Comparison of ENCODE assay signal across 15 mouse cellular contexts in the genomic region with DNA sequence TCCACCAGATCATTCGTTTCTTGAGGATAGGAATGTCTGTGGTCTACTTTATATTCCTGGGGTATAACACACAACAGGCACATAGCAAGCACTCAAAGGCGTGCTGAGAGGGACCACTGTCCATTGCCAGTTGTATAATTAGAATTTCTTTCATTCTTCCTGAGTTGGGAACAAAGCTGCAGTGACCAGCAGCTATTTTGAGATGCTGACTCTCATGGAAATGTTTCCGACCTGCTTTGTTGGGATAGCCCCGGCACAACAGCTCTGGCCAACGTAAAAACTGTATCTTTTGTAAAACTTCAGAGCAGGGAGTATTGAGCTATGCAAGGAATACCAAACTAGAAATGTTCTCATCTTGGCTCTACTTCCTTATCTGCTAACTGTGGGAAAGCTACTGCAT. TPM values are rescaled to one million over a fixed set of nuclear protein-coding genes. Genes with fewer than 3 reads are reported as not detected.
DNase-seq lines count a peak whose midpoint lies in the region; ATAC-seq and TF ChIP-seq lines count a peak whose summit lies in the region.
"Had no signal": no experiment of that assay in that cellular context is flagged by ENCODE, and none has a peak within 500 bp of the region (broad histone marks: within the 10 kb centered on the region; RNA-seq: fewer than 3 reads in every experiment).

No protein-coding gene starts in this region.

- no peak overlapping the region for H3K9ac ChIP-seq in neural tube, embryonic 13.5 days
- no peak overlapping the region for H3K9ac ChIP-seq in hindbrain, embryonic 14.5 days
- no peak overlapping the region for H3K9ac ChIP-seq in neural tube, embryonic 15.5 days (replicated peaks)
- H3K9ac ChIP-seq: kidney, embryonic 15.5 days; liver, embryonic 14.5 days had no signal

- DNase-seq in gastrocnemius, adult 2 months = no peak
- DNase-seq in gastrocnemius, adult 18-20 months (ENCODE audit: low spot score) = no peak
- DNase-seq in neural tube, embryonic 10.5 days (ENCODE audit: extremely low spot score, low spot score) = no peak
- peak; percentile 25 for DNase-seq in hindbrain, embryonic 14.5 days (ENCODE audit: low spot score)
- no peak for DNase-seq in cerebellum, adult 18-20 months
- no peak for DNase-seq in cerebellum, adult 9-11 months
- DNase-seq: adrenal gland, postnatal 25 days; layer of hippocampus, adult 9-11 months; lung, postnatal 36 days had no signal

- H3K9me3 ChIP-seq in neural tube, embryonic 13.5 days = no peaks in the 10 kb centered on the region
- no peaks in the 10 kb centered on the region for H3K9me3 ChIP-seq in hindbrain, embryonic 14.5 days (ENCODE audit: control insufficient read depth, low read length)
- H3K9me3 ChIP-seq in neural tube, embryonic 15.5 days (replicated peaks) = no peaks in the 10 kb centered on the region
- H3K9me3 ChIP-seq: kidney, embryonic 15.5 days; limb, embryonic 10.5 days had no signal

- H3K27me3 ChIP-seq in neural tube, embryonic 13.5 days = no peaks in the 10 kb centered on the region
- H3K27me3 ChIP-seq in hindbrain, embryonic 14.5 days (ENCODE audit: control insufficient read depth, insufficient read depth, low read length) = no peaks in the 10 kb centered on the region
- no peaks in the 10 kb centered on the region for H3K27me3 ChIP-seq in neural tube, embryonic 15.5 days (replicated peaks)
- H3K27me3 ChIP-seq: kidney, embryonic 15.5 days had no signal

- peak overlapping the region; percentile 53 for H3K27ac ChIP-seq in gastrocnemius, adult 2 months
- H3K27ac ChIP-seq in neural tube, embryonic 13.5 days (replicated peaks) = no peak overlapping the region
- peak overlapping the region; percentile 51 for H3K27ac ChIP-seq in hindbrain, embryonic 14.5 days
- H3K27ac ChIP-seq in neural tube, embryonic 15.5 days (replicated peaks) = peak overlapping the region; percentile 49
- H3K27ac ChIP-seq: kidney, embryonic 15.5 days; limb, embryonic 10.5 days; liver, embryonic 14.5 days had no signal

- TF ChIP-seq CTCF in gastrocnemius, adult 2 months (IDR thresholded peaks at IDR 0.05) = no peak

- H3K36me3 ChIP-seq in neural tube, embryonic 13.5 days = no peaks in the 10 kb centered on the region
- H3K36me3 ChIP-seq in hindbrain, embryonic 14.5 days (replicated peaks; ENCODE audit: control insufficient read depth, insufficient read depth) = no peaks in the 10 kb centered on the region
- H3K36me3 ChIP-seq in neural tube, embryonic 15.5 days = no peaks in the 10 kb centered on the region
- H3K36me3 ChIP-seq: kidney, embryonic 15.5 days; limb, embryonic 10.5 days had no signal

- H3K4me2 ChIP-seq in neural tube, embryonic 13.5 days = no peak overlapping the region
- no peak overlapping the region for H3K4me2 ChIP-seq in hindbrain, embryonic 14.5 days (replicated peaks)
- H3K4me2 ChIP-seq in neural tube, embryonic 15.5 days = no peak overlapping the region
- H3K4me2 ChIP-seq: kidney, embryonic 15.5 days had no signal

- H3K4me3 ChIP-seq in gastrocnemius, adult 2 months = no peak overlapping the region
- no peak overlapping the region for H3K4me3 ChIP-seq in neural tube, embryonic 13.5 days
- H3K4me3 ChIP-seq in hindbrain, embryonic 14.5 days (replicated peaks; ENCODE audit: low read length) = no peak overlapping the region
- H3K4me3 ChIP-seq in neural tube, embryonic 15.5 days (replicated peaks) = no peak overlapping the region
- H3K4me3 ChIP-seq: kidney, embryonic 15.5 days; limb, embryonic 10.5 days; myocyte had no signal

- intact Hi-C loops in gastrocnemius, adult 2 months (cut with DNase I) = no loop called here

- no peaks in the 10 kb centered on the region for H3K4me1 ChIP-seq in neural tube, embryonic 13.5 days (replicated peaks)
- no peaks in the 10 kb centered on the region for H3K4me1 ChIP-seq in hindbrain, embryonic 14.5 days (replicated peaks; ENCODE audit: control insufficient read depth, insufficient read depth, low read length)
- no peaks in the 10 kb centered on the region for H3K4me1 ChIP-seq in neural tube, embryonic 15.5 days
- H3K4me1 ChIP-seq: limb, embryonic 10.5 days had no signal

- peak; percentile 56; the same call in 1 of the 2 replicates for ATAC-seq in neural tube, embryonic 13.5 days (ENCODE audit: low read depth)
- peak; percentile 86; the same call in 1 of the 2 replicates for ATAC-seq in hindbrain, embryonic 14.5 days (ENCODE audit: low FRiP score)
- peak; percentile 88 for ATAC-seq in neural tube, embryonic 15.5 days (ENCODE audit: low FRiP score)

- WGBS in neural tube, embryonic 13.5 days = 57% methylated on average over 5 of the region's 5 CpGs
- 44% methylated on average over 5 of the region's 5 CpGs for WGBS in hindbrain, embryonic 14.5 days
- 53% methylated on average over 5 of the region's 5 CpGs for WGBS in neural tube, embryonic 15.5 days

RNA-seq across cellular contexts. Expression of a gene that starts 28.2 kb away (rescaled TPM):
- 10 to 100 TPM; 23.2 to 29.1 TPM for total RNA-seq in gastrocnemius, adult 2 months (2021)
- total RNA-seq in gastrocnemius, adult 18-20 months (2021) = 10 to 100 TPM; 19.4 to 25.6 TPM
- polyA plus RNA-seq in neural tube, embryonic 13.5 days (2015; fragmentation: Nextera tagmentation; extraction: Ambion mirVana) = 75.5 and 78.9 TPM in 2 replicates
- 64.0 and 69.6 TPM in 2 replicates for polyA plus RNA-seq in hindbrain, embryonic 14.5 days (2014; fragmentation: Nextera tagmentation; extraction: Ambion mirVana)
- polyA plus RNA-seq in neural tube, embryonic 15.5 days (2015; fragmentation: Nextera tagmentation; extraction: Ambion mirVana) = 63.4 and 73.3 TPM in 2 replicates
